Mouse (Mus musculus) lung, embryonic 14.5 days (tissue): ENCODE data around the gene Reg2. TPM values are rescaled to one million over a fixed set of nuclear protein-coding genes. Genes with fewer than 3 reads are reported as not detected.
"Not testable (repeated sequence)": the region's sequence is repeated elsewhere in the genome, so short reads cannot be mapped to it uniquely, and the experiment has no call there.

Experiments
- ATAC-seq: fragments of 200-750 bp; cut with Nextera tagmentation; 2 replicates; pipeline ENCODE4 v1.8.0; 2017; ENCODE audit warnings: mild to moderate bottlenecking, moderate TSS enrichment, moderate library complexity; ENCODE audit not compliant: insufficient read depth
- DNase-seq: peaks from one replicate; pipeline ENCODE4 v3.0.0-alpha.2; 2015
- H3K27ac ChIP-seq: fragments of 300-500 bp; sonication (generic); 2 replicates; pipeline ENCODE4 v1.5.1; 2014; ENCODE audit warnings: low read depth, mild to moderate bottlenecking, moderate library complexity
- H3K27me3 ChIP-seq: fragments of 300-500 bp; sonication (generic); 2 replicates; pipeline ENCODE4 v1.6.1; 2014; ENCODE audit warnings: low read length, control low read depth; ENCODE audit not compliant: insufficient read depth
- H3K36me3 ChIP-seq: fragments of 300-500 bp; sonication (generic); 2 replicates; pipeline ENCODE4 v1.6.1; 2014; ENCODE audit warnings: control low read depth; ENCODE audit not compliant: insufficient read depth
- H3K4me1 ChIP-seq: fragments of 300-500 bp; sonication (generic); 2 replicates; pipeline ENCODE4 v1.6.1; 2014; ENCODE audit warnings: antibody characterized with exemption, control low read depth; ENCODE audit not compliant: insufficient read depth
- H3K4me2 ChIP-seq: fragments of 300-500 bp; sonication (generic); 2 replicates; pipeline ENCODE4 v1.6.1; 2014; ENCODE audit warnings: mild to moderate bottlenecking
- H3K4me3 ChIP-seq: fragments of 300-500 bp; sonication (generic); 2 replicates; pipeline ENCODE4 v1.5.1; 2014; ENCODE audit warnings: low read depth, low read length
- H3K9ac ChIP-seq: fragments of 300-500 bp; sonication (generic); 2 replicates; pipeline ENCODE4 v1.6.1; 2014
- H3K9me3 ChIP-seq: fragments of 300-500 bp; sonication (generic); 2 replicates; pipeline ENCODE4 v1.6.1; 2016; ENCODE audit warnings: low read depth, low read length, control low read depth
- CTCF ChIP-seq: IDR thresholded peaks from 2 replicates; pipeline ENCODE4 v1.5.1; 2016; ENCODE audit warnings: antibody characterized with exemption, low read depth
- WGBS: fragments of 180-500 bp; shearing (Covaris S2); extraction: QIAGEN DNeasy Blood & Tissue Kit; methylation state at CpG from one replicate; pipeline ENCODE4 v1.1.7; 2014; 5-methylcytosine and 5-hydroxymethylcytosine counted together
- polyA plus RNA-seq: library from polyadenylated mRNA; unstranded; fragments of >200 nt; fragmentation: Nextera tagmentation; extraction: Ambion mirVana; gene quantifications from 2 replicates; pipeline ENCODE4 v1.2.1, GENCODE M21; 2014

Gene Reg2
- not detected in 2 replicates for polyA plus RNA-seq

DNA sequence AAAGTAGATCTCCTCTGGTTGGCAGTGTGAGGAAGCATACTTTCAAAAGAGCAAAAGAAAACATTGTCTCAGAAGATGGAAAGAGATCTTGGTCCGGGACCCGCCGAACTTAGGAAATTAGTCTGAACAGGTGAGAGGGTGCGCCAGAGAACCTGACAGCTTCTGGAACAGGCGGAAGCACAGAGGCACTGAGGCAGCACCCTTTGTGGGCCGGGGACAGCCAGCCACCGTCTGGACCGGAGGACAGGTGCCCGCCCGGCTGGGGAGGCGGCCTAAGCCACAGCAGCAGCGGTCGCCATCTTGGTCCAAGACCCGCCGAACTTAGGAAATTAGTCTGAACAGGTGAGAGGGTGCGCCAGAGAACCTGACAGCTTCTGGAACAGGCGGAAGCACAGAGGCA, at the start of gene Reg2:
TSS of gene Reg2 (plus strand) at position 301 of the 400 bp plus-strand sequence.
- not testable (repeated sequence) for ATAC-seq, H3K4me1 ChIP-seq, H3K4me3 ChIP-seq, H3K9me3 ChIP-seq, H3K27ac ChIP-seq, H3K27me3 ChIP-seq, H3K36me3 ChIP-seq, H3K9ac ChIP-seq, H3K4me2 ChIP-seq, DNase-seq
- whole genome bisulfite sequencing, result 91% methylated on average over 4 of the region's 17 CpGs

DNA sequence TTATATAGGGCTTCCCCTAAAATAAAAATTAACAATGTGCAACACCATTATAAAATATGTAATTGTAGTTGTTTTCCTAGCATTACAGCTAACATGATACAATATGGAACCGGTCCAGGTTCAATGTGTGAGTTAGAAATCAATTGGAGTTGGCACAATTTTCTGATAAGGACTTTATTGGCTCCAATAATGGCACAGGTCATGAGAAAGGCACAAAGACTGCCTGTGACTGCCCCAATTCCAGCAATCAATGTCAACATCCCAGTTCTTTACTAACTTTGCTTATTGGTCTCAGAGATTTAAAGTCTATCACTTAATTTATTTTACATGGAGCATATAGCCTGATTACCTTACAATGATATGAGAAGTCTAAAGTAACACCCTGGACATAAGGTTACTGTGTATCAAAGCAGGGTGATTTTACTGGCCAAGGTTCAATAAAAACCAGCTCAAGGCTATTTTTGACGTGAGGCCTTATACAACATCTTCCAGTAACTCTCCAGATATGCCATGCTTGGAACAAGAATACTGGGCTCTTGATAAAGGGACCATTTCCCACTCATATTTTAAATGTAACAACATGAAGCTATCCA, 33.4 kb upstream of the Reg2 start:
- ATAC-seq (no peak), DNase-seq (no peak)
- Histone ChIP-seq H3K27ac (no peak overlapping the region), H3K27me3 (no peaks in the 10 kb centered on the region), H3K4me3 (no peak overlapping the region), H3K4me2 (no peak overlapping the region), H3K4me1 (no peaks in the 10 kb centered on the region), H3K36me3 (no peaks in the 10 kb centered on the region), H3K9me3 (no peaks in the 10 kb centered on the region), H3K9ac (no peak overlapping the region)
- 56% methylated on average over 2 of the region's 2 CpGs for WGBS
- no peak for TF ChIP-seq CTCF

DNA sequence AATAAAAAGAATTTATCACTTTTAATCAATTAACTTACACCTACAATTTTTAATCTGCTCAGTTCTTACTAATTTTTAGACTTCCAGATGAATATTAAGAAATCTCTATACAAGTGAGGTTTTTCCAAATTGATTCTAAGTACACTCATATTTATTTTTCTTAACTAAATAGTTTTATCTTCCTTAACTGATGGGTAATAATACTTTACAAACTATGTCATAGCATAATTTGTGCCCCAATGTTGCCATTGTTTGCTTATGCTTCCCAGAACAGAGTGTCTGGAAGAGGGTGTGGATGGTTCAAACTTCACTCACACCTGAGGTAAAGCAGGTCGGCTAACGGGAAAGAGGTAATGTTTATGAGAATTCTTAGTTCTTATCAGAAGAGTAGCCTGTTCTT, 25.1 kb upstream of the Reg2 start, which contains the start of gene Reg3b:
TSS of gene Reg3b (plus strand) at position 301 of the 400 bp plus-strand sequence.
- DNase-seq (no peak), ATAC-seq (no peak)
- no peaks in the 10 kb centered on the region for H3K4me1 ChIP-seq
- WGBS, result 67% methylated on average over 2 of the region's 2 CpGs
- no peaks in the 10 kb centered on the region for H3K27me3 ChIP-seq
- no peaks in the 10 kb centered on the region for H3K9me3 ChIP-seq
- no peak for TF ChIP-seq CTCF
- H3K27ac ChIP-seq, result no peak within 1 kb of the TSS
- H3K9ac ChIP-seq, result no peak within 1 kb of the TSS
- H3K4me3 ChIP-seq, result no peak within 1 kb of the TSS
- no peak within 1 kb of the TSS for H3K4me2 ChIP-seq
- no peaks in the 10 kb centered on the region for H3K36me3 ChIP-seq

DNA sequence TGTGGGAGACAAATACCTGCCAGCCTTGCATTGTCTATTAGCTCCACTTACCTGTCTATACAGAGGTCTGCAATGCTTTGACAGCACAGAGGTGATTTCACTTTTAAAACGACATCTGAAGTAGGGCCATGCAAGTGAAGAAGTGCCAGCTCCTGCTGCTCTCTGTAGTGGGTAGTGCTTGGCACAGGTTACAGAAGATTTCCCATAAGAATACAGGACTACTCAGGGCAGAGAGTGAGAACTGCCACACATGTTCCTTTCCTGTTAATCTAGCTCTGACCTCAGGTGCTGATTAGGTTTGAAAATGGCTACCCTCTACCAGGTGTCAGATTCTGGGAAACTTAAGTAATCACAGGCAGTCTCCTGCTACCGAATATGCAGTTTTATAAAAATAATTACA, 16.7 kb upstream of the Reg2 start, which contains the start of gene Reg3d:
TSS of gene Reg3d (minus strand) at position 101 of the 400 bp plus-strand sequence.
- no peaks in the 10 kb centered on the region for H3K9me3 ChIP-seq

DNA sequence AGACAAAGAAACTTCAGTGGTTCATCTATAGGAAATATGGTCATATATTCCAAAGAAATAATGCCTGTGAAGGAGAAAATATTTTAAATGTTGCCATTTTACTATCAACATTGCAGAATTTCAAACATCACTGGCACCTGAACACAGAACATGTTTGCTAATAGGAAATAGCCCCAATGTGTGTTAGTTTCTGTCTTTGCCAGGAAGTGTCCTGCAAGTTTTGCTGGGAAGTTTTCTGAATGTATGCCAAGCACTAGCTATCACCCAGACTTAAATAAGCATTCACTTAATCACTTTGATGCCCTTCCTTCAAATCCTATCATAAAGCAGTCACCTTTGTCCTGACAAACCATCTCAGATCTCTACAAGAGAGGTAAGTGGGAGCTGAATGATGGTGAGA, 15.0 kb upstream of the Reg2 start, which contains the start of gene Reg3a:
TSS of gene Reg3a (plus strand) at position 301 of the 400 bp plus-strand sequence.
- no peaks in the 10 kb centered on the region for H3K9me3 ChIP-seq
- no peak for ATAC-seq
- H3K27ac ChIP-seq, result no peak within 1 kb of the TSS
- no peaks in the 10 kb centered on the region for H3K27me3 ChIP-seq
- H3K9ac ChIP-seq, result no peak within 1 kb of the TSS
- no peak for TF ChIP-seq CTCF
- no peak within 1 kb of the TSS for H3K4me2 ChIP-seq
- no peaks in the 10 kb centered on the region for H3K36me3 ChIP-seq
- H3K4me1 ChIP-seq, result no peaks in the 10 kb centered on the region
- DNase-seq, result no peak
- H3K4me3 ChIP-seq, result no peak within 1 kb of the TSS

More for the DNA sequence above, 16.7 kb upstream of the Reg2 start, which contains the start of gene Reg3d:
- no peak for TF ChIP-seq CTCF
- Histone ChIP-seq H3K4me3 (no peak within 1 kb of the TSS), H3K4me2 (no peak within 1 kb of the TSS), H3K27ac (no peak within 1 kb of the TSS), H3K36me3 (no peaks in the 10 kb centered on the region), H3K4me1 (no peaks in the 10 kb centered on the region), H3K9ac (no peak within 1 kb of the TSS), H3K27me3 (no peaks in the 10 kb centered on the region)
- 60% methylated on average over 2 of the region's 2 CpGs for WGBS
- ATAC-seq, result no peak
- DNase-seq, result no peak

DNA sequence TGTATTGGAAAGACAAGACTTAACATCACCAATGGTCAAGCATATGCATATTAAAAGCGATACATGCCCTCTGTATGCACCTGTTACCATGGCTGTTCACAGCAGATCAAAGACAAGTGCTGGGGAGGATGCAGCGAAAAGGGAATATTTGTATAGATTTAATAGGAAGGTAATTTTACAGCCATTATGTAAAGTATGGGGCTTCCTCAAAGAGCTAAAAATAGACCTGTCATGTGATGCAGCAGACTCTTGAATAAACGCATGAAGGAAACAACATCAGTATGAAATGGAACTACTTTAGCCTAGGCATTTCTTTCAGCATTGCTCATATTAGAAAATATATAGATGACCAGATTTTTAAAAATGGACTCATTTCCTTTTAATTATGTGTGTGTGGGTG, 9.8 kb upstream of the Reg2 start:
- H3K4me1 ChIP-seq, result no peaks in the 10 kb centered on the region
- ATAC-seq (no peak), DNase-seq (no peak)
- WGBS, result 79% methylated on average over 3 of the region's 3 CpGs
- no peaks in the 10 kb centered on the region for H3K36me3 ChIP-seq
- H3K9ac ChIP-seq, result no peak overlapping the region
- H3K4me2 ChIP-seq, result no peak overlapping the region
- H3K27ac ChIP-seq, result no peak overlapping the region
- no peak overlapping the region for H3K4me3 ChIP-seq
- no peaks in the 10 kb centered on the region for H3K27me3 ChIP-seq
- no peak for TF ChIP-seq CTCF
- H3K9me3 ChIP-seq, result no peaks in the 10 kb centered on the region

DNA sequence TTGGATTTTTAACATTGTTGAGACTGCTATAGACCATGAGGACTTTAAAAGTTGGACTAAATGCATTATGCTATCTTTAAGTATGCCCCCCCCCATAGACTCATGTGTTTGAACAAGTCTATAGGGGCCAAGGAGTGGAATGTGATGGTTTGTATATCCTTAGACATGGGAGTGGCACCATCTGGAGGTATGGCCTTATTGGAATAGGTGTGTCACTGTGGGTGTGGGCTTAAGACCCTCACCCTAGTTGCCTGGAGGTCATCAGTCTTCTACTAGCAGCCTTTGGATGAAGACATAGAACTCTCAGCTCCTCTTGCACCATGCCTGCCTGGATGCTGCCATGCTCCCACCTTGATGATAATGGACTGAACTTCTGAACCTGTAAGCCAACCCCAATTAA, 27.0 kb downstream of the Reg2 start, which contains the start of gene Reg1:
TSS of gene Reg1 (plus strand) at position 301 of the 400 bp plus-strand sequence.
- not testable (repeated sequence) for H3K4me1 ChIP-seq, DNase-seq, H3K27ac ChIP-seq, H3K9ac ChIP-seq, H3K4me3 ChIP-seq, H3K9me3 ChIP-seq, ATAC-seq, H3K27me3 ChIP-seq, H3K36me3 ChIP-seq, H3K4me2 ChIP-seq
